Mouse (Mus musculus) brown adipose tissue, adult 24 weeks (tissue): Measurements from ENCODE around the gene Gm17428. TPM values are rescaled to one million over a fixed set of nuclear protein-coding genes. Genes with fewer than 3 reads are reported as not detected.
"Not testable (repeated sequence)": the region's sequence is repeated elsewhere in the genome, so short reads cannot be mapped to it uniquely, and the experiment has no call there.

Source experiments
- H3K27ac ChIP-seq: fragments of 200-500 bp; replicated peaks from 2 replicates; pipeline ENCODE4 v1.5.1; 2012; ENCODE audit warnings: low read depth, mild to moderate bottlenecking, low read length
- H3K4me1 ChIP-seq: fragments of 200-500 bp; 2 replicates; pipeline ENCODE4 v1.6.1; 2012; ENCODE audit warnings: low read length, mixed read lengths; ENCODE audit not compliant: control insufficient read depth, insufficient read depth, insufficient read length
- H3K4me3 ChIP-seq: fragments of 200-500 bp; 2 replicates; pipeline ENCODE4 v1.5.1; 2012; ENCODE audit warnings: low read depth, mild to moderate bottlenecking, low read length, moderate library complexity; ENCODE audit not compliant: insufficient read depth
- polyA plus RNA-seq: library from polyadenylated mRNA; stranded (reverse); fragments of >200 nt; gene quantifications from 2 replicates; pipeline ENCODE4 v1.2.4, GENCODE M21; 2012; ENCODE audit not compliant: missing spikeins, insufficient read depth, insufficient read length

Gm17428 gene
- polyA plus RNA-seq, 1 experiment, result not detected

- Histone ChIP-seq H3K27ac (no peak overlapping the region), H3K4me3 (no peak overlapping the region), H3K4me1 (no peaks in the 10 kb centered on the region)
Observed at GRCm38 (mm10) chr14:54992196-54992595, 15.5 kb downstream of the Gm17428 start.

DNA sequence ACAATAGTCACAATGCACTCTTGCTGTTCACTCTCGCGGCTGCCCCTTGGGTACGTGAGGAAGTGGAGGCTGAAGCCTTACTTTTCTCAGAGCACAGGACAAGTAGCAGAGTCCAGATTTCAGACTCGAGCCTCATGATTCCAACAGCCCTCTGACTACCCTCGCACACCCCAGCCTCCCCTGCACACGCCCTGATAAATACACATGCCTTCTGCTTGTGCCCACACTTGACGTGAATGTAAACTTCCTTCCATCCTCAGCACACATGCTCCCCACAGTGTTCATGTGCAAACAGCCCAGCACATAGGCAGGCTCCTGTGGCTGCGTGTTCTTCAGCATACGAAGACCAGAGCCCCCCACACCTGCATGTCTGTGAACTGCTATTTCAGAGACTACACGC, 16.9 kb downstream of the Gm17428 start:
- no peak overlapping the region for H3K4me3 ChIP-seq
- H3K27ac ChIP-seq, result no peak overlapping the region

DNA sequence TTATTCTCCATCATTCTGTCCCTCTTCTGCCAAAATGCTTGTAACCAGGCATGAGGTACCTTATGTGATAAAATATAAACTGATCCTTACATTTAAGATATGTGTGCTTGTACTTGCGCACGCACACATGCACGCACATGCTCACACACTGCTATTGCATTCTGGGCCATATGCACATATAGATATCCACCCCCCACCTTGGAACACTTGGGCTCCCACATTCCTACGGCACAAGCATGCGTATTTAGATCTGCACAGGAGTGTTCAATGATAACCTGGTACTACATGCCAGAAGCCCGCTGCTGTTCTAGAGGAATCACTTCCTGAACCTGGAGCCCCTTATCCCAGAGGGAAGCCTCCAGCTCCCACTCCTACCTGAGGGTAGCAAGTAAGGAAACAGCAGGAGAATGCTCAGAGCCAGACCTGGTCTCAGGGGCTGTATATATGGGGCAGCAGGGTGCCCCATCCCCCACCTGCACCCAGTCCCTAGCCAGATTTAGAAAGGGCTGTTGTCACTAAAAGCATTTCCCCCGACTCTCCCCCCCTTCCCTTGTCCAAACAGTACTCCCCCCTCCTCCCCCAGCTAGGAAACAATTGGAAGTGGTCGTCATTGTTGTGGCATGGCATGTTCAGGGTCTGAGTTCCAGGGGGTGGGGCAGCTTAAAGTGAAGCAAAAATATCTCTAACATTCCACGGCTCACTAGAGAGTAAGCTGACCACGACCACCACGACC, 17.6 kb downstream of the Gm17428 start, which contains the start of gene Myh7:
Gene Myh7, minus strand, starts transcription at position 491 of the 733 bp plus-strand sequence.
- H3K4me3 ChIP-seq, result no peak within 1 kb of the TSS
- no peaks in the 10 kb centered on the region for H3K4me1 ChIP-seq
- no peak within 1 kb of the TSS for H3K27ac ChIP-seq

More for the DNA sequence above, 16.9 kb downstream of the Gm17428 start:
- no peaks in the 10 kb centered on the region for H3K4me1 ChIP-seq

DNA sequence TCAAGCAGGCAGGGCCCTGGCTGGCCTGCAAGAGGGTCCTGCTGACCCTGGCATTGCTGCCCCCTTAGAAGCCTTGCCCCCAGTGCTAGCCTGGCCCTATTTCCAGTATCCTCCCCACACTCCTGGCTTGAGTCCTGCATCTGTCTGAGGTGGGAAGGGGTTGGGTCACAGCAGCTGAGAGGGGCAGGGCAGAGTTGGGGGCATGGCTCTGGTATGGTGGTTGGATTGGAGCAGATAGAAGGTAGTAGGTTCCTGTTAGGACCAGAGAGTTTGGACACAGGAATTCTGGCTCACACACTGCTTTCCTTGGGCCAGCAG, 18.1 kb downstream of the Gm17428 start:
- Histone ChIP-seq H3K4me3 (no peak overlapping the region), H3K27ac (no peak overlapping the region), H3K4me1 (no peaks in the 10 kb centered on the region)

- H3K4me3 ChIP-seq, result no peak overlapping the region
- H3K27ac ChIP-seq, result no peak overlapping the region
- H3K4me1 ChIP-seq, result no peaks in the 10 kb centered on the region
Observed at GRCm38 (mm10) chr14:54995457-54996138, 18.9 kb downstream of the Gm17428 start.

DNA sequence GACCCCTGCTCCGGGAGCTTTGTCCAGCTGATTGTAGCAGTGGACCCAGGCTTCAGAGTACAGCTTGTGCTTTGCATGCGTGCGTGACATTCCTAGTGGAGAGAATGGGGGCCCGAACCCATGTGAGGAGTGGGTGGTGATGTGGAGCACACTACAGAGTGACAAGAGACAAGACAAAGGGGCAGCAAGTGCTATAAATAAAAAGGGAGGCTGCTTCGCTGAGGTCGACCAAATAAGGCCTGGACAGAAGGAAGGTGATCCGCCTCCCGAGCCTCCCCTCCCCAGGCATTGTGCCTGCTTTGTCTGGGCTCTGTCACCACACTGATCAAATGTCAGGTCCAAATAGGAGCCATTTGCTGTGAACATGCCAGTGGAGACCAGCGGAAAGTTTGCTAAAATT, 20.1 kb downstream of the Gm17428 start:
- no peaks in the 10 kb centered on the region for H3K4me1 ChIP-seq
- no peak overlapping the region for H3K27ac ChIP-seq
- H3K4me3 ChIP-seq, result no peak overlapping the region

GRCm38 (mm10) chr14:54997297-54997696, 20.6 kb downstream of the Gm17428 start:
- H3K4me1 ChIP-seq, result no peaks in the 10 kb centered on the region
- no peak overlapping the region for H3K4me3 ChIP-seq
- no peak overlapping the region for H3K27ac ChIP-seq

DNA sequence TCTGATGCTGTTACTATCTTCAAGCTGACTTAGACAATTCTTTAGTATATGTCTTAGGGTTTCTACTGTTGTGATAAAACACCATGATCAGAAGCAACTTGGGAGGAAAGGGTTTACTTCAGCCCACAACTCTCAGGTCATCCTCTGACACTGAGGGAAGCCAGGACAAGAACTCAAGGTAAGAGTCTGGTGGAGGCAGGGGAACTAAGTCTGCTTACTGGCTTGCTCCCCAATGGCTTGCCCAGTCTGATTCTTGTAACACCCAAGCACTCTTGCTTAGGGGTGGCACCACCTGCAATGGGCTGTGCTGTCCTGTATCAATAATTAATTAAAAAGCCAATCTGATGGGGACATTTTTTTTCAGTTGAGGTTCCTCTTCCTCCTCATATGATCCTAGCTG, 21.9 kb downstream of the Gm17428 start:
- H3K4me1 ChIP-seq, result 0 out of 2 replicates have a peak, but pooled peaks cover 6% of the 10 kb centered on the region
- H3K27ac ChIP-seq, result no peak overlapping the region
- H3K4me3 ChIP-seq, result no peak overlapping the region

GRCm38 (mm10) chr14:54999868-55000267, 23.1 kb downstream of the Gm17428 start:
- not testable (repeated sequence) for H3K4me1 ChIP-seq, H3K27ac ChIP-seq, H3K4me3 ChIP-seq

DNA sequence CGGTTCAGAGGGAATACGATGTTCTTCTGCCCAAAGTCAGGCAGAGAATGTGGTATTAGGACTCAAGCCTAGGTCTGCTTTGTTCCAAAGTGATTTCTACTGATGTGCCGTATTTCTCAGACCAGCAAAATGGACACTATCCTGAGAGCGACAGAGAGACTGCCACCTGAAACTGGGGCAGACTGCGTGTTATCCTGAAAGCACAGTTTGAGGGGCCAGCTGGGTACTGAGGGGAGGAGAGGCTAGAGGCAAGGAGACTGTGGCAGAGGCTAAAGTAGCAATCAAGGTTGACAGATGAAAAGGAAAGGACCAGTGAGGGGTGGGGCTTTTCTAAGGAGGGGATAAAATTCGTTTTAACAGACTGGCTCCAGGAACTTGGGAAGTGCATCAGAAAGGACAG, 24.1 kb downstream of the Gm17428 start:
- no peak overlapping the region for H3K4me3 ChIP-seq
- 0 out of 2 replicates have a peak, but pooled peaks cover 6% of the 10 kb centered on the region for H3K4me1 ChIP-seq
- H3K27ac ChIP-seq, result no peak overlapping the region

- H3K4me3 ChIP-seq, result no peak overlapping the region
- 0 out of 2 replicates have a peak, but pooled peaks cover 6% of the 10 kb centered on the region for H3K4me1 ChIP-seq
- no peak overlapping the region for H3K27ac ChIP-seq
Observed at GRCm38 (mm10) chr14:55001446-55001845, 24.7 kb downstream of the Gm17428 start.

- Histone ChIP-seq H3K4me3 (no peak overlapping the region), H3K4me1 (0 out of 2 replicates have a peak, but pooled peaks cover 6% of the 10 kb centered on the region), H3K27ac (no peak overlapping the region)
Observed at GRCm38 (mm10) chr14:55001938-55002686, 25.4 kb downstream of the Gm17428 start.

DNA sequence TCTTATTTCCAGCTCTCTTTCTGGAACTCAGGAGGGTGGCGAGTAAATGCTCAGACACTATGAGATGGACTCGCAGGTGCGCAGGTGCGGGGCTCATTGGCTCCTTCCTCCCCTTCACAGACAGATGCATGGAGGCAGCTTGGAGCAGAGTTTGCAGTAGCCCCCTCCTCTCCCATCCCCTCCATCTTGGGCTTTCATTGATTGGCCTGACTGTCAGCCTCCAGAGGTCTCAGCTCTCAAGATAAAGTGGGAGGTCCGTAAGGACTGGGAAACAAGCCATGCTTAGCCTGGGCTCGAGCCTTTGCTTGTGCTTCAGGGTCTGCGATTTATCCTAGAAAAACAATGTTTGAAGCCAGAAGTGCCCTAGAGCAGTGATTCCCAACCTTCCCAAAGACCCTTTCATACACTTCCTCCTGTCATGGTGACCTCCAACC, 26.0 kb downstream of the Gm17428 start:
- Histone ChIP-seq H3K4me3 (no peak overlapping the region), H3K27ac (no peak overlapping the region), H3K4me1 (0 out of 2 replicates have a peak, but pooled peaks cover 6% of the 10 kb centered on the region)

DNA sequence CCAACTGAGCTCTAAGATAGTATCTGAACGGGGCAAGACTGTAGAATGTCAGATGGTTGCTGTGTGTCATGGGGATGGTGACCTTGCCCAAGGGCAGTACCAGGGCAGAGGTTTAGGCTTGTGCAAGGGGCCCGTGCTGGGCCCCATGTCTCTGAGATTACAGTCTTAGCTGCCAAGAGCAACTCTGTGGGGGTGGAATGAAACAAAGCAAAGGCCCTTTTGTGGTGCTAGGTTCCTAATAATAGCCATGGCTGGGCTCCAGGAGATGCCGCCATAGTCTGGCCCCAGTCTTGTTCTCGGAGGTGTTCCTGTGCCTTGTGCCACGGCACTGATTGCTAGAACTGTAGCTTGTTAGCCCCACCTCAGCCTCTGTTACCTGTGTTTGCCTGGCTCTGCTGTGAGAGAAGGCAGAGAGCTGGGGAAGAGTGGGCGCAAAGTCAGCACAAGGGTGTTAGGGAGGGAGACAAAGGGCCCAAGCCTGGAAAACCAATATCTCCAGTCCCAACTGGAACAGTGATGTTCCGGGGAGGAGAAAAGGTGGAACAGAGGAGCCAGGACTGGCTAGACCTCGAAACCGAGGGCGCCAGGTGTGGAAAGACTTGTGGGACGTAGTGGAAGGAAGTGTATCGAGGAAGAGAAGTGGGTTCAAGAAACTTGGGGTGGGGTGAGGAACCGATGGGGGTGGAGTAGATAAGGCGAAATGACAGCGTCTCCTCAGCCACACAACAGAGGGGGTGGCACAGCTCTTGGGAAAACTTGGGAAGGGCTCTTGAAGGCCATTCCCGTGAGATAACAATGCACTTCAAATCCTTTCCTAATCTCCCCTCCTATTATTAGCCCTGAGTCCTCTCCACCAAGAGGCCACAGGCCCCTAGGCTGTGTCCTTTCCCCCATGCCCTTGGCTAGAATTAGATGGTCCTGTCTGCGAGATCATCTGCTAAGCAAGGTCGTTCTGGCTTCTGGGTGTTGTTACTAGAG, 27.4 kb downstream of the Gm17428 start:
- Histone ChIP-seq H3K4me1 (0 out of 2 replicates have a peak, but pooled peaks cover 6% of the 10 kb centered on the region), H3K4me3 (no peak overlapping the region), H3K27ac (no peak overlapping the region)
